Comparison of ENCODE assay signal across 8 mouse cellular contexts in genomic region chr1:79760656-79761055, GRCm38 (mm10). TPM values are rescaled to one million over a fixed set of nuclear protein-coding genes. Genes with fewer than 3 reads are reported as not detected.
A peak's percentile ranks its signal among the peaks of the same experiment; 100 is the strongest.
DNase-seq lines count a peak whose midpoint lies in the region; ATAC-seq and TF ChIP-seq lines count a peak whose summit lies in the region.

No protein-coding gene starts in this region.

- H3ac ChIP-seq in myocyte (ENCODE audit: control insufficient read depth, insufficient read length), result peak overlapping the region; percentile 47

- peak overlapping the region; percentile 61; the same call in 1 of the 2 replicates for H3K27ac ChIP-seq in testis, adult 2 months (ENCODE audit: control insufficient read depth, insufficient read depth, low read depth, low read length)
- H3K27ac ChIP-seq in heart, embryonic 15.5 days, result no peak overlapping the region

- peaks cover 10% of the 10 kb centered on the region for H3K4me1 ChIP-seq in testis, adult 2 months (ENCODE audit: control insufficient read depth, insufficient read depth, low read length)
- H3K4me1 ChIP-seq in heart, embryonic 15.5 days (replicated peaks), result peaks cover 37% of the 10 kb centered on the region

- DNase-seq in testis, postnatal 10 days (ENCODE audit: low spot score), result no peak
- peak; percentile 27 for DNase-seq in cerebellum, adult 8-10 months
- DNase-seq in kidney, postnatal 4 days, result peak; percentile 39 to 65
- no peak for DNase-seq in spleen, adult 18-20 months
- DNase-seq in left cerebral cortex, postnatal 14 days (ENCODE audit: low spot score in 2 of 2), result no peak

- H3K4me3 ChIP-seq in testis, adult 2 months (ENCODE audit: control insufficient read depth, low read depth, low read length), result peak overlapping the region; percentile 87
- H3K4me3 ChIP-seq in heart, embryonic 15.5 days, result peak overlapping the region; percentile 96
- peak overlapping the region; percentile 93 for H3K4me3 ChIP-seq in myocyte

- intact Hi-C loops in left cerebral cortex, postnatal 14 days (cut with DNase I), result no loop called here

- 0 out of 2 replicates have a peak, but pooled peaks have one; percentile 1 for ATAC-seq in heart, embryonic 15.5 days (replicated peaks; ENCODE audit: insufficient number of reproducible peaks, insufficient read depth, low FRiP score, low read depth)

- H3K4me2 ChIP-seq in heart, embryonic 15.5 days, result peak overlapping the region; percentile 89
- H3K4me2 ChIP-seq in myocyte (ENCODE audit: low read depth), result peak overlapping the region; percentile 72

- peak overlapping the region; percentile 95 for H3K9ac ChIP-seq in heart, embryonic 15.5 days

- no peak for TF ChIP-seq POLR2A in testis, adult 2 months (IDR thresholded peaks at IDR 0.05; ENCODE audit: control insufficient read depth, low read depth, low read length)
- TF ChIP-seq POLR2A in myocyte (IDR thresholded peaks at IDR 0.05; ENCODE audit: insufficient read length, low read depth), result no peak

- peaks cover 45% of the 10 kb centered on the region for H3K79me2 ChIP-seq in myocyte (ENCODE audit: control insufficient read depth, insufficient read depth)

- no peaks in the 10 kb centered on the region for H3K27me3 ChIP-seq in testis, adult 2 months (ENCODE audit: control insufficient read depth, insufficient read depth, low read length)
- no peaks in the 10 kb centered on the region for H3K27me3 ChIP-seq in heart, embryonic 15.5 days
- no peaks in the 10 kb centered on the region for H3K27me3 ChIP-seq in myocyte (ENCODE audit: control insufficient read depth, insufficient read depth, insufficient read length)

- 6% methylated on average over 11 of the region's 11 CpGs for WGBS in heart, embryonic 15.5 days

- no peak for TF ChIP-seq CTCF in testis, adult 2 months (IDR thresholded peaks at IDR 0.05; ENCODE audit: control insufficient read depth, insufficient read depth, insufficient replicate concordance, low read depth, low read length)

- H3K36me3 ChIP-seq in testis, adult 2 months (ENCODE audit: control insufficient read depth, insufficient read depth, low read length), result no peaks in the 10 kb centered on the region
- no peaks in the 10 kb centered on the region for H3K36me3 ChIP-seq in heart, embryonic 15.5 days
- H3K36me3 ChIP-seq in myocyte (ENCODE audit: control insufficient read depth, insufficient read depth), result no peaks in the 10 kb centered on the region

- H3K9me3 ChIP-seq in heart, embryonic 15.5 days (replicated peaks), result no peaks in the 10 kb centered on the region

TF ChIP-seq in myocyte, 11 proteins besides CTCF, POLR2A, EP300 and RAD21:
- TF ChIP-seq SRF (IDR thresholded peaks at IDR 0.05; ENCODE audit: control insufficient read depth, insufficient read length, low read depth), result no peak
- no peak for TF ChIP-seq TCF3 (IDR thresholded peaks at IDR 0.05; ENCODE audit: insufficient read length, low read depth)
- no peak for TF ChIP-seq MAX (IDR thresholded peaks at IDR 0.05; ENCODE audit: low read depth)

RNA-seq across cellular contexts. Expression of gene Mrpl44, which starts 15.2 kb away (rescaled TPM):
- 5.0 and 5.3 TPM in 2 replicates for polyA plus RNA-seq in testis, adult 2 months (2012; rRNA removed)
- polyA plus RNA-seq in heart, embryonic 15.5 days (2015; fragmentation: Nextera tagmentation; extraction: Ambion mirVana), result 46.6 and 47.6 TPM in 2 replicates
- polyA plus RNA-seq in myocyte (2012; fragmentation: generic; extraction: Trizol), result 32.6 TPM
- total RNA-seq in left cerebral cortex, postnatal 14 days (2021), result 10 to 100 TPM; 24.8 to 26.4 TPM

RNA-seq across cellular contexts. Expression of gene Wdfy1, which starts 15.3 kb away (rescaled TPM):
- polyA plus RNA-seq in testis, adult 2 months (2012; rRNA removed), result 384 and 400 TPM in 2 replicates
- polyA plus RNA-seq in heart, embryonic 15.5 days (2015; fragmentation: Nextera tagmentation; extraction: Ambion mirVana), result 32.0 and 32.2 TPM in 2 replicates
- polyA plus RNA-seq in myocyte (2012; fragmentation: generic; extraction: Trizol), result 28.6 TPM
- 10 to 100 TPM; 39.3 to 42.0 TPM for total RNA-seq in left cerebral cortex, postnatal 14 days (2021)

Comparison
In these comparisons a context has a peak if more than half of its experiments do, and no peak if none do; other contexts are left out.
1. DNase-seq: peak in cerebellum, adult 8-10 months (single experiment) and kidney, postnatal 4 days (2 of 2); none in testis, postnatal 10 days (single experiment), spleen, adult 18-20 months (0 of 2) and left cerebral cortex, postnatal 14 days (0 of 2).
2. RNA of gene Wdfy1, which starts 15.3 kb away (polyA plus RNA-seq): 384 to 400 TPM in testis, adult 2 months; 32.0 to 32.2 TPM in heart, embryonic 15.5 days and 28.6 TPM in myocyte (single experiment); every median in the first group is over 10 times any median in the second.
3. Peak in every context shown above with its lines, with median percentiles within 50 percentile points of each other: H3K4me3 ChIP-seq.